Mouse (Mus musculus) liver, postnatal 0 days (tissue): ENCODE measurements around the gene Dcaf11. TPM values are rescaled to one million over a fixed set of nuclear protein-coding genes. Genes with fewer than 3 reads are reported as not detected.
A peak's percentile ranks its signal among the peaks of the same experiment; 100 is the strongest.

Experiments used
- ATAC-seq: fragments of 200-750 bp; cut with Nextera tagmentation; 2 replicates; pipeline ENCODE4 v1.8.0; 2017; ENCODE audit warnings: mild to moderate bottlenecking, moderate library complexity
- DNase-seq: peaks from one replicate; pipeline ENCODE4 v3.0.0-alpha.2; 2016
- H3K27ac ChIP-seq: fragments of 300-500 bp; sonication (generic); 2 replicates; pipeline ENCODE4 v1.5.1; 2014; ENCODE audit warnings: antibody characterized with exemption, moderate library complexity, mild to moderate bottlenecking, low read depth
- H3K27me3 ChIP-seq: fragments of 300-500 bp; sonication (generic); 2 replicates; pipeline ENCODE4 v1.6.1; 2014; ENCODE audit warnings: low read length, control low read depth, mixed read lengths; ENCODE audit not compliant: insufficient read depth
- H3K36me3 ChIP-seq: fragments of 300-500 bp; sonication (generic); replicated peaks from 2 replicates; pipeline ENCODE4 v1.6.1; 2014; ENCODE audit warnings: mild to moderate bottlenecking, control low read depth, low read length, moderate library complexity, mixed read lengths; ENCODE audit not compliant: insufficient read depth
- H3K4me1 ChIP-seq: fragments of 300-500 bp; sonication (generic); 2 replicates; pipeline ENCODE4 v1.6.1; 2014; ENCODE audit warnings: antibody characterized with exemption, mild to moderate bottlenecking, control low read depth; ENCODE audit not compliant: insufficient read depth
- H3K4me2 ChIP-seq: fragments of 300-500 bp; sonication (generic); 2 replicates; pipeline ENCODE4 v1.6.1; 2014; ENCODE audit warnings: low read depth, mild to moderate bottlenecking, low read length, moderate library complexity, mixed read lengths
- H3K4me3 ChIP-seq: fragments of 300-500 bp; sonication (generic); 2 replicates; pipeline ENCODE4 v1.5.1; 2014; ENCODE audit warnings: low read depth, low read length
- H3K9ac ChIP-seq: fragments of 300-500 bp; sonication (generic); replicated peaks from 2 replicates; pipeline ENCODE4 v1.6.1; 2014; ENCODE audit warnings: mild to moderate bottlenecking, moderate library complexity
- H3K9me3 ChIP-seq: fragments of 300-500 bp; sonication (generic); 2 replicates; pipeline ENCODE4 v1.6.1; 2016; ENCODE audit warnings: mild to moderate bottlenecking, control low read depth, low read length, mixed read lengths
- CTCF ChIP-seq: sonication (generic); IDR thresholded peaks from 2 replicates; pipeline ENCODE4 v1.5.1; 2016; ENCODE audit warnings: antibody characterized with exemption, low read depth
- EP300 ChIP-seq: IDR thresholded peaks from 2 replicates; pipeline ENCODE4 v1.6.1; 2016; ENCODE audit warnings: antibody characterized with exemption, low read depth, mild to moderate bottlenecking
- WGBS: fragments of 180-500 bp; shearing (Covaris S2); extraction: QIAGEN DNeasy Blood & Tissue Kit; methylation state at CpG from one replicate; pipeline ENCODE4 v1.1.7; 2014; ENCODE audit not compliant: insufficient replicate concordance; 5-methylcytosine and 5-hydroxymethylcytosine counted together
- polyA plus RNA-seq: library from polyadenylated mRNA; unstranded; fragments of >200 nt; fragmentation: Nextera tagmentation; extraction: Ambion mirVana; gene quantifications from 2 replicates; pipeline ENCODE4 v1.2.1, GENCODE M21; 2015

Dcaf11 gene
- polyA plus RNA-seq, 1 experiment from 2014 or later = 59.9 TPM

GRCm38 (mm10) chr14:55616844-55617243 is 57.0 kb downstream of the Dcaf11 start:
- Histone ChIP-seq H3K4me3 (no peak overlapping the region), H3K4me1 (peaks cover 21% of the 10 kb centered on the region), H3K27ac (no peak overlapping the region; the same call in 1 of the 2 replicates), H3K4me2 (no peak overlapping the region), H3K36me3 (no peaks in the 10 kb centered on the region), H3K9me3 (no peaks in the 10 kb centered on the region), H3K27me3 (peaks cover 8% of the 10 kb centered on the region; the same call in 1 of the 2 replicates), H3K9ac (no peak overlapping the region)
- TF ChIP-seq EP300 = no peak
- TF ChIP-seq CTCF = no peak
- 70% methylated on average over 2 of the region's 2 CpGs for WGBS
- no peak for DNase-seq
- no peak for ATAC-seq

- Histone ChIP-seq H3K4me1 (peaks cover 21% of the 10 kb centered on the region), H3K27me3 (peaks cover 8% of the 10 kb centered on the region; the same call in 1 of the 2 replicates), H3K27ac (peak within 1 kb of the TSS; percentile 22; the same call in 1 of the 2 replicates), H3K4me3 (peak within 1 kb of the TSS; percentile 39), H3K9ac (peak within 1 kb of the TSS; percentile 50), H3K36me3 (no peaks in the 10 kb centered on the region), H3K4me2 (peak within 1 kb of the TSS; percentile 72), H3K9me3 (no peaks in the 10 kb centered on the region)
- peak; percentile 71 for ATAC-seq
- peak; percentile 62 for DNase-seq
- TF ChIP-seq CTCF = peak; percentile 45
- no peak for TF ChIP-seq EP300
- WGBS = 28% methylated on average over 21 of the region's 21 CpGs
Measured at GRCm38 (mm10) chr14:55617822-55618221, 58.0 kb downstream of the Dcaf11 start, which contains the start of gene Rec8. Rec8 (plus strand) TSS chr14:55618037.

- ATAC-seq = peak; percentile 32
- Histone ChIP-seq H3K4me3 (peak overlapping the region; percentile 39), H3K9me3 (no peaks in the 10 kb centered on the region), H3K4me2 (peak overlapping the region; percentile 72), H3K9ac (peak overlapping the region; percentile 50), H3K27me3 (peaks cover 8% of the 10 kb centered on the region; the same call in 1 of the 2 replicates), H3K36me3 (no peaks in the 10 kb centered on the region; the same call in 1 of the 2 replicates), H3K27ac (0 out of 2 replicates have a peak overlapping the region, but pooled peaks have one; percentile 22), H3K4me1 (peaks cover 21% of the 10 kb centered on the region)
- DNase-seq = peak; percentile 45
- no peak for TF ChIP-seq CTCF
- TF ChIP-seq EP300 = peak; percentile 77
- WGBS = 26% methylated on average over 22 of the region's 22 CpGs
Measured at GRCm38 (mm10) chr14:55618486-55619195, 58.8 kb downstream of the Dcaf11 start.

Other genes starting within 250 kb of the Dcaf11 start
- 177 TPM in 2 replicates for gene Dhrs4, start 81.2 kb upstream of the Dcaf11 start, polyA plus RNA-seq
- 0.06 and 0.08 TPM in 2 replicates for gene Carmil3, start 69.4 kb upstream of the Dcaf11 start, polyA plus RNA-seq
- gene Cpne6, start 49.6 kb upstream of the Dcaf11 start, polyA plus RNA-seq = not detected in 2 replicates
- not detected in 2 replicates for gene Nrl, start 35.0 kb upstream of the Dcaf11 start, polyA plus RNA-seq
- gene Pck2, start 19.7 kb upstream of the Dcaf11 start, polyA plus RNA-seq = 19.9 and 20.7 TPM in 2 replicates
- gene A730061H03Rik, start 400 bp downstream of the Dcaf11 start, polyA plus RNA-seq = 1.3 and 1.4 TPM in 2 replicates
- 1.8 and 4.6 TPM in 2 replicates for gene Fitm1, start 15.6 kb downstream of the Dcaf11 start, polyA plus RNA-seq
- gene Psme1, start 18.1 kb downstream of the Dcaf11 start, polyA plus RNA-seq = 162 and 180 TPM in 2 replicates
- gene Emc9, start 25.3 kb downstream of the Dcaf11 start, polyA plus RNA-seq = 17.3 and 19.2 TPM in 2 replicates
- gene Psme2, start 31.1 kb downstream of the Dcaf11 start, polyA plus RNA-seq = 222 and 231 TPM in 2 replicates
- gene Rnf31, start 31.7 kb downstream of the Dcaf11 start, polyA plus RNA-seq = 8.5 and 9.6 TPM in 2 replicates
- gene Irf9, start 43.6 kb downstream of the Dcaf11 start, polyA plus RNA-seq = 18.6 and 19.4 TPM in 2 replicates
- 1.5 and 2.2 TPM in 2 replicates for gene Rec8, start 58.0 kb downstream of the Dcaf11 start, polyA plus RNA-seq
- gene Ipo4, start 76.0 kb downstream of the Dcaf11 start, polyA plus RNA-seq = 14.7 and 16.6 TPM in 2 replicates
- gene Gm49378, start 77.9 kb downstream of the Dcaf11 start, polyA plus RNA-seq = 0.99 and 1.6 TPM in 2 replicates
- 39.3 and 42.8 TPM in 2 replicates for gene Tm9sf1, start 83.8 kb downstream of the Dcaf11 start, polyA plus RNA-seq
- 0.06 and 0.21 TPM in 2 replicates for gene Tssk4, start 90.2 kb downstream of the Dcaf11 start, polyA plus RNA-seq
- 16.0 and 16.1 TPM in 2 replicates for gene Mdp1, start 100.5 kb downstream of the Dcaf11 start, polyA plus RNA-seq
- gene Gmpr2, start 111.9 kb downstream of the Dcaf11 start, polyA plus RNA-seq = 15.0 and 17.4 TPM in 2 replicates
- gene Nedd8, start 112.1 kb downstream of the Dcaf11 start, polyA plus RNA-seq = 228 and 231 TPM in 2 replicates
- gene Tinf2, start 121.8 kb downstream of the Dcaf11 start, polyA plus RNA-seq = 11.5 and 14.1 TPM in 2 replicates
- 3.6 and 4.7 TPM in 2 replicates for gene Tgm1, start 153.9 kb downstream of the Dcaf11 start, polyA plus RNA-seq
- 18.5 and 21.2 TPM in 2 replicates for gene Rabggta, start 162.3 kb downstream of the Dcaf11 start, polyA plus RNA-seq
- 98.6 and 103 TPM in 2 replicates for gene Dhrs1, start 185.7 kb downstream of the Dcaf11 start, polyA plus RNA-seq
- gene Nop9, start 185.7 kb downstream of the Dcaf11 start, polyA plus RNA-seq = 13.2 and 14.5 TPM in 2 replicates
- gene Cideb, start 198.5 kb downstream of the Dcaf11 start, polyA plus RNA-seq = 191 and 192 TPM in 2 replicates
- 1.8 and 2.1 TPM in 2 replicates for gene Ltb4r2, start 201.4 kb downstream of the Dcaf11 start, polyA plus RNA-seq
- gene Ltb4r1, start 206.0 kb downstream of the Dcaf11 start, polyA plus RNA-seq = 21.6 and 22.0 TPM in 2 replicates
- gene Adcy4, start 224.1 kb downstream of the Dcaf11 start, polyA plus RNA-seq = 1.5 and 1.7 TPM in 2 replicates
- gene Ripk3, start 228.9 kb downstream of the Dcaf11 start, polyA plus RNA-seq = 9.6 and 10.3 TPM in 2 replicates